Mouse (Mus musculus) thymus, postnatal 36 days (tissue): ENCODE measurements around the gene Txnrd1.

Experiments
- DNase-seq, 2 experiments: peaks; one replicate each; pipeline ENCODE4 v3.0.0; 2022; ENCODE audit warnings: mixed read lengths in 2 of 2

The Txnrd1 gene

DNA sequence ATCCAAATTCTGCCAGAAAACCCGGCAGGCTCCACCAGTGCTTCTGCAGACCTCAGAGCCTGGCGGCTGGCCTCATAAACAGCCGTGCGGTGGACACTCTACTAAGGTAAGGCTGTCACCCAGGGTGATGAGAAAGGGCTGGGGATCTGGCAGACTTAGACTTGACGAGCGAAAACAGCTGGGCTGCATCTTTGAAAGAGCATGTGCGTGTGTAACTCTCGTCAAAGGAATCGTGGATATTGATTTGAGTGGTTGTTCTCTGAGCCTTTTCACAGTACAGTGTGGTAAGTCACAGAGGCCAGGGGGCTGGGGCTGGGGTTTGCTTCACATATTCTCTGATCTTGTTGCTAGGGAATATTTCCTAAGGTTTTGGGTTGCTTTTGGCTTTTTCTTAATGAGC is at the start of gene Txnrd1:
Txnrd1 (plus strand) TSS at position 26 of the 400 bp plus-strand sequence.
- no peak for DNase-seq

DNA sequence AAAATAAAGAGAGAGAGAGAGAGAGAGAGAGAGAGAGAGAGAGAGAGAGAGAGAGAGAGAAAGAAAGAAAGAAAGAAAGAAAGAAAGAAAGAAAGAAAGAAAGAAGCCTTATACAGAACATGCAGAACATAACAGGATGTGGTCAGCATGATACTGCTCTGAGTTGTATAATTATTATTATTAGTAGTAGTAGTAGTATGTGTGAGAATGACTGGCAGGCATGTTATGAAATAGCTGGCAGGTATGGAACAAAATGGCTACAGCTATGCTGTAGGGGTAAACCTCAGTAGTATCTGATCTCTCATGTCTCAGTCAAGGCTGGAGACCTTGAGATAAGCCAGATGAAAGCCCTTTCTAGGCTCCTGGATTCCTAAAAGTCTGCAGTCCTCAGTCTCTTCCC is 44.6 kb upstream of the Txnrd1 start:
- no peak for DNase-seq

DNA sequence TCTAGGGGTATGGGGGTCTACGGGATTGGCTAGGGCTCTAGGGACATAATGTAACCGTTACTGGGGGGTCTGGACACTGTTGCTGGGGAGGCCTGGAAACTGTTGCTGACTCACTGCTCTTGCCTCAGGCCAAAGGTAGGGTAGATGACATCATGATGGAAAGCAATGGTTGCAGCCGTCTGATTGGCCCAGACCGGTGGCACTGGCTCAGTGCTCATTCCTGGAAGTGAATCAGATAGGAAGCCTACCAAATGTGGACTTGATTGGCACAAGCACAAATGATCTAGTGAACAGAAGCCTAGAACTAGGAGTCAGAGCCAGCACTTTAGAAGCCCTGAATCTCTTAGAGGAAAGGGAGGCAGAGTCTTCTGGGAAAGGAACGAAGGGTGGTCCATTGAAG is 43.2 kb upstream of the Txnrd1 start:
- DNase-seq = no peak

DNA sequence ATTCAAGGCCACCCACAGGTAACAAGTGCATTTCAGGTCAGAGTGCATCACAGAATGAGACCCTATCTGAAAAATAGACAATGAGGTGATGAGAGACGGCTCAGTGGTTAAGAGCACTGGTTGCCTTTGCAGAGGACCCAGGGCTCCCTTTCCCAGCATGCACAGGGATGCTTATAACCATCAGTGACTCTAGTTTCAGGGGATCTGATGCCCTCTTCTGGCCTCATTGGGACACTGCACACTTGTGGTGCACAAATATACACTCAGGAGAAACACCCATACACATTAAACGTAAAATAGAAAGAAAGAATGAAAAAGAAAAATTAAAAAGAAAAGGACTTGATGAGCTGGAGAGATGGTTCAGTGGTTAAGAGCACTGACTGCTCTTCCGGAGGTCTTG is 42.0 kb upstream of the Txnrd1 start:
- DNase-seq = no peak

DNA sequence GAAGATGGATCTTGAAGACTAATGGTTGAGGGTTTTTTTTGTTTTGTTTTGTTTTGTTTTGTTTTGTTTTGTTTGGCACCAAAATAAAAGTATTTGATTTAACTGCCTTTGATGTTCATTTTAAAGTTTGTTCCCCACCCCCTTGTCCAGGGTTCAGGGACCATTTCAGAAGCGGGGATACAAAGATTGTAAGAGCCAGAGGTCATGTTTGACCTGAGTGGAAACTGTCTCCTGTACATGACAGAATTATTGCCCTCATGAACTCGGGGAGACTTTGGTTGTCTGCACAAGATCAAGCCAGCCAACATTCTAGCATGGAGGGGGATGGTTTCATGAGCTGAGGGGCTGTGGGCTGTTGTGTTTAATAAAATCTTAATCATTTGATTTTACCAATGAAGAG is 41.4 kb upstream of the Txnrd1 start:
- no peak for DNase-seq

DNA sequence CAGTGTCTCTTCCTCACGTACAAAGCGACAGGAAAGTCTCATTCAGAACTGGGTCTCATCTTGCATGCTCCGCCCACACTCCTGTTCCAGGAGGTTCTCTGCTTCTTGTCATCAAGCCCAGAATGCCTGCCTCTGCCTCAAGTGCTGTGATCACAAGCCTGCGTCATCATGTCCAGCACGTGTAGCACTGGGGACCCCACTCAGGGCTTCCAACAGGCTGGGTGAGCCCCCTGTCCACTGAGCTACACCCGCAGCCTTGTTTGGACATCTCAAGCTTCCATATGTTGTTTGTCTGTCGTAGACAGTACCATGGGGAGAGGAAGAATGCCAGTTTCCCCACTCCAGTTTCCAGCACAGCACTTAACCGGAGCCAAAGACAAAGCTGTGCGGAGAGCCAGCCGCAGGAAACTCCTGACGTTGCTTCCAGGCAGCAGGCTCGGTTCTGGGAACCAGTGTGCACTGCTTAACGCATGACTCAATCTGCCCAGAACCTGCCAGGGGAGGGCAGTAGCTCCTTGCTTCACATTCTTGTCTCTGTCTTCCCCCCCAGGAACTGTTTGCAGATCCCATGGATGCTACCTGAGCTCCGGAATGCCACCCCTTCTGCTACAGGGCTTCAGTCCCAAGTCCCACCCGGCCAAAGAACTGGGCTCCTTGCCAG is 38.5 kb upstream of the Txnrd1 start:
- DNase-seq = peak; percentile 44 to 57

DNA sequence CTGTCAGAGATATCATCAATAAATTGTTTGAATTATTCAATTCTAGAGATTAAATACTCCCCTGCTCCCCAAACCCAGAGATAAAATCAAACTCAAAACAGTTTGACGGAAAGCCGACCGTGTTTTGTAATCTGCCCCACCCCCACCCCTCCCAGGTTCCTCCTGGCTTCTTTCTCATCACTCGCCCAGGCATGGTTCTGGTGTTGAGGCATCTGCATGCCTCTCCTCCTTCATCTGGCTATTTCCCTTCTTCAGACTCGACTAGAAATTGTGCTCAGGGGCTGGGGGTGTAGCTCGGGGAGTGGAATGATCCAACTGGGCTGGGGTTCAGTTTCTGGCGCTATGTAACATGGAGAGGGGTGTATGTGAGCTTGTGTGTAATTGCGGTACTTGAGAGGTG is 38.0 kb upstream of the Txnrd1 start:
- DNase-seq = peak; percentile 12 to 23

DNA sequence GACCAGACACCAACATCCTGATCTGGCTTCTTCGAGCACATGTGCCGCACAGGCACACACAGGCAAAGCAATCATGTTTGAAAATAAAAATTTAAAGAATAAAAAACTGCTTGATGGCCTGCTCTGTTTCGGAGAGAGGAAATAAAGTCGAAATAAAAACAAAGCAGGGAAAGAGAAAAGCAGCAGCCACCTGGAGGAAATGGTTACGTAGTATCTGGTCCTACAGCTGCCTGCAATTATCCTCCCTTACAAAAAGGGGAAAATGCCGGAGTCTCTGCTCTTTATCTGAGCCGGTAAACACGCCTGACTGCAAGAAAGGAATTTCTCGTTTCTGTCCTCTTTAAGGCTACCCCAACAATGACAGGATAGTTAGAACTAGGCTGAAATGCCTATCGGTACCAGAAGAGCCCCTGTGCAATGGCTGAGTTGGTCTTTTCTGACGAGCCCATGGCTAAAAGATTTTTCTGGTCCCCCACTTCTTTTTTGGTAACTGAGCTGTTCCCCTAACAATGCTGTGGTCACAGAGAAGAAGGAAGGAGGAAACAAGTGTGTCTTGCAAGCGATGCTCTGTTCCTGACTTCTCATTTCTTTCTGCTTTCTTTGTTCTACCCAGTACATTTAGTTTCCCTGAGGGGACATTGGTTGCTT is 37.2 kb upstream of the Txnrd1 start:
- DNase-seq = peak; percentile 33 to 35

DNA sequence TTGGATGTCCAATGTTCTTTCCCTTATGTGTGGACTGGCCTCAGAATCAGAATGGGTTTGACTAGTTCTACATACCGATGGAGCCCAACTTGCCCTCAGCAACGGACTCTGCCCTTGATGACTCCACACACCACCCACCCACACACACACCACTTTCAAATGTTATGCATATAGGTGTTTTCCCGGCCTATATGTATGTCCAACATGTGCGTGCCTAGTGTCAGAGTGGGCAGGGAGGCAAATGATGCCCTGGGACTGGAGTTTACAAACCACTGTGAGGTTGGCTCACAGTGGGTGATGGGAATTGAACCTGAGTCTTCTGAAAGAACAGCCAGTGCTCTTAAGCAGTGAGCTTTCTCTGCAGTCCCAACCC is 36.6 kb upstream of the Txnrd1 start:
- peak; percentile 17 to 19 for DNase-seq

DNA sequence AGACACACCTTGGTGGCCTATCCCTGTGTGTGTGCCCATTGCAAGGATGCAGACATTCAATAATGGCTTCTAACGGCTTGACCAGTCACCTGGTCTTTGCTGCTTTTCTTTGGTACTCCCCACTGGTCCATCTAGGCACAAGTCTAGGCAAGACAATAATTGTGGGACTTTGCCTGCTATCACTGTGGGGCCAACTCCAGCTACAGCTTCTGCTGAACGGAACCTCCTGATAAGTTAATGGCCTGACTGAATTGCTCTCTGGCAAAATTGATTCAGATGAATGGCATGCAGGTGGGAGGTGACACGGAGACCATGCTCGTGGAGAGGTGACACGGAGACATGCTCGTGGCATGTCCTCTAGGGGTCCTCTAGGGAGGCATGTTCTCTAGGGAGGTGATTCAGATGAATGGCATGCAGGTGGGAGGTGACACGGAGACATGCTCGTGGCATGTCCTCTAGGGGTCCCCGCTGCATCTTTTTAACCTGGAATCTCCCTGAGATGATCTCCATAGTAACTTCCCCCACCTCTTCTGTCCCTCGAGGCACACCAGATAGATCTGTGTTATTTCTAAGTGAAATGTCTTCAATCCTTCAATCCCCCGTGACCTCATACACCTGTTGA is 35.3 kb upstream of the Txnrd1 start:
- peak in 1 of 2 experiments; percentile 45 for DNase-seq

DNA sequence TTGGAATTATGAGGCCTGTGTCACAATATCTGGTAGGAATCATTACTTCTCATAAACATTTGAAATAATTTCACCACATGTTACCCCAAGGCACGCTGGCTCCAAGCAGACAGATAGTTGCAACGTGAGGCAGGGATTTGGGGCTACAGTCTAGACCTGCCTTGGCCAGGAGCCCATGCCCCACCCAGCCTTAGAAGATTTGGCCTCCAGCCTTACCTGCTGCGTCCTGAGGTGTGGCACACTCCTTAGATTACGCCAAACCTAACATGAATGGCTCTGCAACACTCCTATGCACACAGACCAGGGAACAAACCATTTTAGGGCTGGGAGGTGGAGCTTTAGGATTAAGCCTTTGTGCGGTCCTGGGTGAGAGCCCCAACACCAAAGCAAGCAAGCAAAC is 33.7 kb upstream of the Txnrd1 start:
- DNase-seq = no peak

DNA sequence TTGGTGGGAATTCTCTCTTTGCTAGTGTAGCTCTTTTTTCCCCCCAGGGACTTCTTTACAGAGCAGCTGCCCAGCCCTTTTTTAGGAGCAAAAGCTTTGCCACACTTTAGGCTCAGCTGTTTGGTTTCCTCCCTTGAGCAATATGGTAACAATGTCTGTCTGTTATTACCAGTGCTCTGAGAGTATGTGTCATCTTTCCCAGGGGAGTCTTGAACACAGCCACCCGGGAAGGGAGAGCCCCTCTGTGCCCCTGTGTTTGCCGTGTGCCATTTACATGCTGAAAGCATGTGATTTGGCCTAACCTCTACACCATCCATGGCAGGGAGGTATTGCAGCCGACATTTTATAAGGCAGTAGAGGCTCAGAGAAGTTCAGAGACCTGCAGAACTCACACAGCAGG is 29.4 kb upstream of the Txnrd1 start:
- no peak for DNase-seq

DNA sequence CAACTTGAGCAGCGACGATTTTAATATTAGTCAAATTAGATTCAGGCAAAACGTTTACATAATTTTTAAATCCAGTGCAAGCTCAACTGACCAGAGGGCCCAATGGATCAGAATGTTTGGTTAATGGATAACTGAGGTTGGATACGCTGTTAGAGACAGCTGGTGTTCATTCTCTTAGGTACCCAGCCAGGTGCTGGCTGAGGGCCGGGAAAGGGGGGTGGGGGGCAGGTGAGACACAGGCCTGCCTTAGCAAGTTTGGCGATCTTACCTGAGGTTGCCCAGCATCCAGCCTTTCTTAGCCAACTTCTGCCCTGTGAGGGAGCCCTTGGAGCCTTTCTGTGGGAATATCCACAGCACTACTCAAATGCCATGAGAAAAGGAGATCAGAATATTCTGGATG is 28.6 kb upstream of the Txnrd1 start:
- no peak for DNase-seq

DNA sequence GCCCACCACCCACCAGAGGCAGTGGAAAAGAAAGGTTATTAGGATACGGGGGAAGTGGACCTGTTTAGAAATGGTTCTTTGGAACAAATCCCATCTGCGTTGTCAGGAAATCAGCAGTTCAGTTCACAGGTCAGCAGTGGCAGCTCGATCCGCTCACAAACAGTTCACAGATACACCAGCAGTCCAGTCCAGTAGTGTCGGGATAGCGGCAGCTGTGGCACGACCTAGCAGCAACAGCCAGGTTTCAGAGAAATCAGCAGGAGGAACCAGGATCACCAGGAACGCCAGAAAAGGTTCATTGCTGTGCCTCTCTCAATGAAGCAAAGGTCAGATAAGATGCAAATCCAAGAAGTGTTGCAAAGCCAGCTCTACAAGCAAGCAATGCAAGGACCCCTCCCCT is 27.3 kb upstream of the Txnrd1 start:
- no peak for DNase-seq

DNA sequence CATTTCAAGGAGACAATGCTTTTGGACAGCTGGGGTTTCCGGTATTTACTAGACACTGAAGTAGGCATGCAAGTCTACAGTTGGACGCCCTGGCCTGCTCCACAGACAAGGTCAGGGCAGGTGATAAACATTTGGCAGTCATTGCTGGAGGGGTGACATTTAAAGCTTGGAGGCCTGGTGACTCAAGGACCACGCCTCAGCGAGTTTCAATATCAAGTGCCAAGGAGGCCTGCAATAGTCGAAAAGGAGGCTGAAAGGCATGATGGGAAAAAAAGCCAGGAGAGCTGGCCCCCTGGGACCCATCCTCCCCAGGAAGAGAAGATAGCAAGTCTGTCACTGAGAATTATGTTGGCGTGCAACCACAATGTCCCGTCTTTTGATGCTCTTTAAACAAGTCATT is 26.5 kb upstream of the Txnrd1 start:
- DNase-seq = no peak

DNA sequence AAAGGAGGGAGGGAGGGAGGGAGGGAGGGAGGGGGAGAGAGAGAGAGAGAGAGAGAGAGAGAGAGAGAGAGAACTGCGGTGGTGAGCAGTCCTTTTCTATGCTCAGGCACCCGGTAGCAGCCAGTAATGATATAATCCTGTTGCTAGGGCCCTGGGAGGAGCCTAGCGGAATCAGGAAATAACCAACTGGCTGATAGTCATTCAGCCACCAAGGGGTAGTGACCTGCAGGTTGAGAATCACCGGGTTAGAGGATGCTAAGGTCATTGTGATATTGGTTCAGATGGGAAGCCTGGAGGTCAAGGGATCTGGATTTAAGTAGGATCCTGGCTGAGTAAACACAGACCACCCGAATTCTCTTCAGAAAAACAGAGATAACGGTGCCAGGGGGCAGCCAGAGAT is 25.6 kb upstream of the Txnrd1 start:
- no peak for DNase-seq

DNA sequence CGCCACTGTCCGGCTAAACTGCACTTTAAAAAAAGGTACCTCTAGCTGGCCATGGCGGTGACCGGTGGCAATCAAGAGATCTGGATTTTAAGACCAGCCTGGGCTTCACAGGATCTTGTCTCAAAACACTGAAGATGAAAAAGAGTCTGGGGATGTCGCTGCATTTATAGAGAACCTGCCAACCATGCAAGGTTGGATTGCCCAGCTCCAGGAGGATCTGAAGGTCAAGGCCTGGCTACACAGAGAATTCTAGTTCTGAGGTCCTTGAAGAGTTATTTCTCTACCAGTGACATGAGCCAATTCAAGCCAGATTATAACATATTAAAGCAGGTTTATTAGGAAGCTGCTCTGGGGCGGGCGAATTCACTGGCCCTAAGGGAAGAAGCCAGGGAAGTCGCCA is 24.9 kb upstream of the Txnrd1 start:
- DNase-seq = no peak

DNA sequence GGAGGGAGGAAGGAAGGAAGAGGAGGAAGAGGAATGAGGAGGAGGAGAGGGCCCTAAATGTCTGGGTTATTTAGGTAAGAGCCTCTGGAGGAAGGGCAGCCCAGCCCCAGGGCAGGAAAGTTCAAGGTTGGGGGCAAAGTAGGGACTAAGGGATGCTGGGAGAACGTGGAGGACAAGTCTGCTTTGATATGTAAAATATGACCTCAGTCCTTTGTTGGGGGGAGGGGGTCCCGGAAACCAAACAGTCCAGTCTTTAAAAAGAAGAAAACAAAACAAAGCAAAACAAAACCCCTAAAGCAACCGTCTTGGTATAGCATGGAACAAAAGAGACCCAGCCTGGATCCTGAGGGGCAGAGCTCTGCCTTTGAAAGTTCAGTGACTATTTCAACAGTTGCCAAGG is 24.4 kb upstream of the Txnrd1 start:
- DNase-seq = no peak

DNA sequence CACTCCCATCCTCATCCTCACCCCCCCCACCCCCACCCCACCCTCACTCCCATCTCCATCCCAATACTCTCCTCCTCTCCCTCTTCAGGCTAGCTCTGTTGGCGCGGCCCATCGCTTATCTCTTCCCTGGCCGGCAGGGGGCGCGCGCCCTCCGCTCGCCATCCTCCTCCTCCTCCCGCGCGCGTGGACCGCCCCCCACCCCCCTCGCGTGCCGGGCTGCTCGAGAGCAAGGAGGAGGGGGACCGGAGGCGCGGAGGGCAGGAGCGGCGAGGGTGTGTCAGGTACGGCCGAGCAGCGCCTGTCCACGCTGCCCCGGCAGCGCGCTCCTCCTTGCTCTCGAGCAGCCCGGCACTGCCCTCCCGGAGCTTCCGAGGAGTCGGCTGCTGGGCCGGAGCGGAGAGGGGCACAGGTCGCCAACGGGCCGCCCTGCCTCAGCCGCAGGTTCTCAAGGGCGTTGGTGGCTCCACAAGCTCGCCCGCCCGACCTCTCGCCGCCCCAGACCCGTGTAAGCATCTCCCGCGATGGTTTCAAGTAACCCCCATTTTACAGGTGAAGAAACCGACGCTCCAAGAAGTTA is 21.8 kb upstream of the Txnrd1 start:
- DNase-seq = peak; percentile 84 to 85

DNA sequence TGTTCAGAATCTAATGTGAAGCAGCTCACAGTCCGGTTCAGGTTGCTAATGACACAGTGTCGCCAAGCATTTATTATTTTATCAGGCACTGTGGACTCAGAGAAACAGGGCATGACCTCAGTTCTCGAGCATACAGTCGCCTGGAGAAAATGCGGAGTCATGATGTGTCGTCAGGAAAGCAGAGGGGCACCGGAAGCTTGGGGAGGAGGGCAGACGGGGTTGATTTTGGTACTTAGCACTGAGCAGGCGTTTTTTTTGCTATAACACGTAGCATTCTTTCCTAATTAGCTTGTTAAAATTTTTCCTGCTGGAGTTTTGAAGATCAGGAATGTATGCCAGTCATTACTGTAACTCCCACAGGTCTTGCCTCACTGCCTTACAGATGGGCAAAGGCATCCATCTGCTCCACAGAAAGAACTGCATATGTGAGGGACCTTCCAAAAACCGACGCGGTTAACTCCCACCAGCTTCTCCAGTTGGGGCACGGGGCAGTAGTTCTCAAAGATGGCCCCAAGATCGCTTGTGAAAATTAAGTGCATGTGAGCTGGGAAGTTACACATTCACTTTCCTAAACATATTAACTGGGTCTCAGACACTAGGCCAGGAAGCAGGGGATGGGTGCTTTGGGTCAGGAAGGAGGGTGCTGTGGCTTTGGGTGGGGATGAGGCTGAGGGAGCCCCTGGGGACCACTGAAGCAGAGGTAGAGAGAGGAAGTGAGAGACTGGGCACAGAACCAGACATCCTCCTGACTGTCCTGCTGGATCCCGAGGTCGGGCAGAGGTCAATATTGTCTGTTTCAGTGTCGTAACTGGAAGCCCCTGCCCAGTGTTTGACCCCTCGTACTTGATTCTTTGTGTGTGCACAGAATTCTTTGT is 19.4 kb upstream of the Txnrd1 start:
- peak; percentile 60 to 69 for DNase-seq

DNA sequence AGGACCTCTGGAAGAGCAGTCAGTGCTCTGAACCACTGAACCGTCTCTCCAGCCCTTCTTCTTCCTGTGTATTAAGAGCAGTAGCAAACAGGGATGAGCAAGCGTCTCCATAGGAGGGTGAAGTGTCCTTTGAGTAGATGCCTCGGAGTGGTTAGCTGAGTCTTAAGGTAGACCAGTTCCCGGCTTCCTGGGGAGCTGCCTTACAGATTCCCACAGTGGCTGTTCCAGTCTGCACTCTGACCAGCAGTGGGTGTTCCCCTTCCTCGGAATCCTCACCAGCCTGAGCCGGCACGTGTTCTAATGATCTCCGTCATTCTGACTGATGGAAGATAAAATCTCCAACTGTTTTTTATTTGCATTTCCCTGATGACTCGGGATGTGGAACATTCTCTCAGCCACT is 17.3 kb upstream of the Txnrd1 start:
- no peak for DNase-seq

DNA sequence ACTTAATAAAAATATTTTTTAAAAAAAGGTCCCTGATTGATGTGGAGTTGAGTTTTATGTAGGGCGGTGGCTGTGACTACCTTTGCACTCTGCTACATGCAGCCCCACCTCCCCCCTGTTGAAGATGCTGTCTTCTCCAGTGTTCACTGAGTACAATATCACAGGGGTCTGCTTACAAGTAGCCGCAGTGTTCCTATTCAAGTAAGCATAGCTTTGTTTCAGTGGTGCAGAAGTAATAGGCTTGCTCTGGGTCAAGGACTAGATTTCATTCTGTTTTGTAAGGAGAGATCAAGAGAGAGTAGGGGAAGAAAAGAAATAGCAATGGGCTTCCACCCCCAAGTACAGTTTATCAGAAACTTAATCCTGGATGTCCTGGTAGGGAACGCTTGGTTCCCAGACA is 16.2 kb upstream of the Txnrd1 start:
- no peak for DNase-seq

DNA sequence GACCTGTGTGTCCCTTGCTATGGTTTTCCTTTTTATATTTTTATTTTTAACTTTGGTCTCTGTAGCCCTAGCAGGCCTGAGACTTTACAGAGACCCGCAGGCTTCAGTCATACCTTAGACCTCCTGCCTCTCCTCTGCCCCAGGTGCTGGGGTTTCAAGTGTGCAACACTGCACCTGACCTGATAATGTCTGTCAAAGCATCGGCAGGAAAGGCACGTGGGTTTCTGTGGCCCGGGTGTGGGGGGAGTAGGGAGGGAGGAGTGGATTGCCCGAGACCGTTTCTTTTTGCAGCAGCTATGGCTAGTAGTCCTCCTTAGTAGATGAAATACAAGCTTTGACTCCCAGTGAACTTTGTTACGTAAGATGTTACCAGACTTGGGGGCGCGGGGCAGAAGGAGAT is 15.8 kb upstream of the Txnrd1 start:
- DNase-seq = peak; percentile 31 to 56
